Mouse (Mus musculus) CH12.LX (cell line): ENCODE measurements around the gene Dcun1d5. TPM values are rescaled to one million over a fixed set of nuclear protein-coding genes. Genes with fewer than 3 reads are reported as not detected.

Experiments used
- DNase-seq: peaks from one replicate; pipeline ENCODE4 v3.0.0-alpha.2; 2013; ENCODE audit errors: extremely low read depth
- H3K27ac ChIP-seq: 2 replicates; pipeline ENCODE4 v1.5.1; 2012; ENCODE audit warnings: low read depth, mild to moderate bottlenecking, control low read depth, moderate library complexity; ENCODE audit not compliant: insufficient read depth
- H3K27me3 ChIP-seq: replicated peaks from 2 replicates; pipeline ENCODE3; 2012; ENCODE audit warnings: inconsistent platforms
- H3K36me3 ChIP-seq, 2 experiments: replicated peaks in 1 of 2; 2 replicates each; pipeline versions ENCODE3 to v1.6.1; 2012; ENCODE audit warnings: inconsistent platforms in 1 of 2, low read length in 1 of 2, mild to moderate bottlenecking in 1 of 2, mixed read lengths in 1 of 2, moderate library complexity in 1 of 2; ENCODE audit not compliant: control insufficient read depth in 1 of 2, insufficient read depth in 1 of 2
- H3K4me1 ChIP-seq, 2 experiments: 2 replicates each; pipeline ENCODE4 v1.6.1; 2012; ENCODE audit warnings: inconsistent platforms in 1 of 2, moderate library complexity in 1 of 2; ENCODE audit not compliant: insufficient read depth in 2 of 2, control insufficient read depth in 1 of 2
- H3K4me2 ChIP-seq: 2 replicates; pipeline ENCODE4 v1.6.1; 2012; ENCODE audit warnings: low read depth, mild to moderate bottlenecking, control low read depth; ENCODE audit not compliant: poor library complexity, insufficient read depth, severe bottlenecking
- H3K4me3 ChIP-seq, 3 experiments: fragments of 150-350 bp in 1 of 3; sonication (generic) in 1 of 3; replicated peaks in 1 of 3; 2 replicates each; pipeline versions ENCODE3 to v1.5.1; 2011 to 2012; ENCODE audit warnings: low read depth in 2 of 3, low read length in 2 of 3, mild to moderate bottlenecking in 2 of 3, moderate library complexity in 2 of 3, control low read depth in 1 of 3, improper control_type of control experiment in 1 of 3, inconsistent platforms in 1 of 3, mixed read lengths in 1 of 3; ENCODE audit not compliant: poor library complexity in 1 of 3
- H3K79me2 ChIP-seq: replicated peaks from 2 replicates; pipeline ENCODE4 v1.6.1; 2012; ENCODE audit warnings: mild to moderate bottlenecking, moderate library complexity; ENCODE audit not compliant: control insufficient read depth, poor library complexity, insufficient read depth, severe bottlenecking; ENCODE audit errors: extremely low read depth
- H3K9ac ChIP-seq: 2 replicates; pipeline ENCODE4 v1.6.1; 2012; ENCODE audit warnings: low read depth, mild to moderate bottlenecking, control low read depth, moderate library complexity; ENCODE audit not compliant: insufficient read depth
- H3K9me3 ChIP-seq: replicated peaks from 2 replicates; pipeline ENCODE3; 2012; ENCODE audit warnings: low read length, inconsistent platforms, mixed read lengths
- BHLHE40 ChIP-seq: IDR thresholded peaks from 2 replicates; pipeline ENCODE4 v1.6.1; 2011; ENCODE audit warnings: mild to moderate bottlenecking, low read depth, low read length, improper control_type of control experiment
- CHD1 ChIP-seq: IDR thresholded peaks from 2 replicates; pipeline ENCODE4 v1.6.1; 2012; ENCODE audit warnings: low read depth, low read length, improper control_type of control experiment, inconsistent platforms
- CHD2 ChIP-seq: IDR thresholded peaks from 2 replicates; pipeline ENCODE4 v1.6.1; 2011; ENCODE audit warnings: low read length, improper control_type of control experiment
- CTCF ChIP-seq, 2 experiments: IDR thresholded peaks in 1 of 2; conservative IDR thresholded peaks in 1 of 2; 2 replicates each; pipeline ENCODE4 v1.5.1; 2011 to 2012; ENCODE audit warnings: low read depth in 2 of 2, low read length in 2 of 2, improper control_type of control experiment in 1 of 2, inconsistent platforms in 1 of 2, mild to moderate bottlenecking in 1 of 2, moderate library complexity in 1 of 2
- E2F4 ChIP-seq: IDR thresholded peaks from 2 replicates; pipeline ENCODE4 v1.6.1; 2011; ENCODE audit warnings: low read depth, low read length, improper control_type of control experiment; ENCODE audit not compliant: insufficient replicate concordance
- ELF1 ChIP-seq: IDR thresholded peaks from 2 replicates; pipeline ENCODE4 v1.6.1; 2014; ENCODE audit warnings: low read depth, mild to moderate bottlenecking, inconsistent platforms, low read length, improper control_type of control experiment
- ETS1 ChIP-seq: conservative IDR thresholded peaks from 2 replicates; pipeline ENCODE4 v1.6.1; 2012; ENCODE audit warnings: low read depth, mild to moderate bottlenecking, inconsistent platforms, low read length, improper control_type of control experiment, moderate library complexity
- GABPA ChIP-seq: IDR thresholded peaks from 2 replicates; pipeline ENCODE4 v1.6.1; 2012; ENCODE audit warnings: low read depth, low read length, improper control_type of control experiment, inconsistent platforms; ENCODE audit not compliant: insufficient replicate concordance
- HCFC1 ChIP-seq: IDR thresholded peaks from 2 replicates; pipeline ENCODE4 v1.6.1; 2012; ENCODE audit warnings: low read depth, mild to moderate bottlenecking, inconsistent platforms, low read length, improper control_type of control experiment
- IRF4 ChIP-seq: IDR thresholded peaks from 2 replicates; pipeline ENCODE4 v1.6.1; 2014; ENCODE audit warnings: low read depth, mild to moderate bottlenecking, inconsistent platforms, low read length, improper control_type of control experiment
- KAT2A ChIP-seq: IDR thresholded peaks from 2 replicates; pipeline ENCODE4 v1.6.1; 2012; ENCODE audit warnings: low read length, improper control_type of control experiment, inconsistent platforms; ENCODE audit not compliant: insufficient replicate concordance
- MAX ChIP-seq: IDR thresholded peaks from 2 replicates; pipeline ENCODE4 v1.6.1; 2011; ENCODE audit warnings: low read length, improper control_type of control experiment
- MAZ ChIP-seq: IDR thresholded peaks from 2 replicates; pipeline ENCODE4 v1.6.1; 2012; ENCODE audit warnings: low read depth, mild to moderate bottlenecking, inconsistent platforms, low read length, improper control_type of control experiment, moderate library complexity
- MEF2A ChIP-seq: IDR thresholded peaks from 2 replicates; pipeline ENCODE4 v1.6.1; 2014; ENCODE audit warnings: low read depth, mild to moderate bottlenecking, inconsistent platforms, low read length, improper control_type of control experiment, borderline replicate concordance
- MXI1 ChIP-seq: IDR thresholded peaks from 2 replicates; pipeline ENCODE4 v1.6.1; 2011; ENCODE audit warnings: mild to moderate bottlenecking, low read depth, low read length, improper control_type of control experiment
- MYC ChIP-seq: IDR thresholded peaks from 2 replicates; pipeline ENCODE4 v1.6.1; 2011; ENCODE audit warnings: low read depth, mild to moderate bottlenecking, improper control_type of control experiment, low read length
- NELFE ChIP-seq: IDR thresholded peaks from 2 replicates; pipeline ENCODE4 v1.6.1; 2011; ENCODE audit warnings: low read depth, low read length, improper control_type of control experiment
- NRF1 ChIP-seq: IDR thresholded peaks from 2 replicates; pipeline ENCODE4 v1.6.1; 2014; ENCODE audit warnings: low read depth, mild to moderate bottlenecking, inconsistent platforms, low read length, improper control_type of control experiment, moderate library complexity
- POLR2A ChIP-seq: IDR thresholded peaks from 2 replicates; pipeline ENCODE4 v1.6.1; 2011; ENCODE audit warnings: low read depth, mild to moderate bottlenecking, improper control_type of control experiment, low read length
- POLR2AphosphoS2 ChIP-seq: IDR thresholded peaks from 2 replicates; pipeline ENCODE4 v1.6.1; 2011; ENCODE audit warnings: low read depth, low read length, improper control_type of control experiment
- RAD21 ChIP-seq: IDR thresholded peaks from 2 replicates; pipeline ENCODE4 v1.6.1; 2011; ENCODE audit warnings: low read depth, mild to moderate bottlenecking, low read length, improper control_type of control experiment, moderate library complexity
- RCOR1 ChIP-seq: conservative IDR thresholded peaks from 2 replicates; pipeline ENCODE4 v1.6.1; 2012; ENCODE audit warnings: low read depth, mild to moderate bottlenecking, inconsistent platforms, low read length, improper control_type of control experiment
- SIN3A ChIP-seq: IDR thresholded peaks from 2 replicates; pipeline ENCODE4 v1.6.1; 2012; ENCODE audit warnings: low read length, improper control_type of control experiment, inconsistent platforms
- SMC3 ChIP-seq: IDR thresholded peaks from 2 replicates; pipeline ENCODE4 v1.6.1; 2011; ENCODE audit warnings: low read depth, low read length, improper control_type of control experiment
- TBP ChIP-seq: conservative IDR thresholded peaks from 2 replicates; pipeline ENCODE4 v1.6.1; 2011; ENCODE audit warnings: low read depth, low read length, improper control_type of control experiment
- TCF12 ChIP-seq: IDR thresholded peaks from 2 replicates; pipeline ENCODE4 v1.6.1; 2014; ENCODE audit warnings: low read depth, mild to moderate bottlenecking, inconsistent platforms, low read length, improper control_type of control experiment
- USF1 ChIP-seq: IDR thresholded peaks from 2 replicates; pipeline ENCODE4 v1.6.1; 2014; ENCODE audit warnings: low read depth, mild to moderate bottlenecking, inconsistent platforms, low read length, improper control_type of control experiment
- ZC3H11A ChIP-seq: IDR thresholded peaks from 2 replicates; pipeline ENCODE4 v1.6.1; 2012; ENCODE audit warnings: low read depth, mild to moderate bottlenecking, inconsistent platforms, low read length, improper control_type of control experiment
- ZKSCAN1 ChIP-seq: IDR thresholded peaks from 2 replicates; pipeline ENCODE4 v1.6.1; 2012; ENCODE audit warnings: low read depth, inconsistent platforms, low read length, improper control_type of control experiment, borderline replicate concordance
- ZMIZ1 ChIP-seq: IDR thresholded peaks from 2 replicates; pipeline ENCODE4 v1.6.1; 2012; ENCODE audit warnings: low read depth, mild to moderate bottlenecking, inconsistent platforms, low read length, improper control_type of control experiment
- ZNF384 ChIP-seq: IDR thresholded peaks from 2 replicates; pipeline ENCODE4 v1.6.1; 2012; ENCODE audit warnings: low read depth, low read length, improper control_type of control experiment, inconsistent platforms
- dilution Hi-C: fragments of 300-500 bp; cut with MboI; formaldehyde crosslinking; loops from 2 replicates; pipeline ENCODE4 v1.14.3; 2020; ENCODE audit warnings: low sequenced_read_pairs; ENCODE audit not compliant: extremely low pct_unique_long_range_greater_than_20kb, extremely low pct_ligation_motif_present
- in situ Hi-C: fragments of 300-500 bp; cut with MboI; formaldehyde crosslinking; loops from 3 replicates; pipeline ENCODE4 v1.14.3; 2019; ENCODE audit warnings: low sequenced_read_pairs, low pct_ligation_motif_present, low pct_unique_long_range_greater_than_20kb, mixed read lengths
- polyA plus RNA-seq: library from polyadenylated mRNA; unstranded; fragments of >175 nt; gene quantifications from 2 replicates; pipeline ENCODE4 v1.2.1, GENCODE M21; 2012; ENCODE audit warnings: low read depth; ENCODE audit not compliant: insufficient read length
- total RNA-seq, 2 experiments: library from RNA; depleted of rRNA; stranded (reverse); fragments of 300-350 nt in 1 of 2; fragments of >200 nt in 1 of 2; gene quantifications; 2 replicates each; pipeline ENCODE4 v1.2.3; 2012 to 2014

Gene Dcun1d5
- total RNA-seq (2012; rRNA removed) (72.6 and 102 TPM in 2 replicates), total RNA-seq (2014; rRNA removed) (246 and 288 TPM in 2 replicates), polyA plus RNA-seq (228 and 251 TPM in 2 replicates)

DNA sequence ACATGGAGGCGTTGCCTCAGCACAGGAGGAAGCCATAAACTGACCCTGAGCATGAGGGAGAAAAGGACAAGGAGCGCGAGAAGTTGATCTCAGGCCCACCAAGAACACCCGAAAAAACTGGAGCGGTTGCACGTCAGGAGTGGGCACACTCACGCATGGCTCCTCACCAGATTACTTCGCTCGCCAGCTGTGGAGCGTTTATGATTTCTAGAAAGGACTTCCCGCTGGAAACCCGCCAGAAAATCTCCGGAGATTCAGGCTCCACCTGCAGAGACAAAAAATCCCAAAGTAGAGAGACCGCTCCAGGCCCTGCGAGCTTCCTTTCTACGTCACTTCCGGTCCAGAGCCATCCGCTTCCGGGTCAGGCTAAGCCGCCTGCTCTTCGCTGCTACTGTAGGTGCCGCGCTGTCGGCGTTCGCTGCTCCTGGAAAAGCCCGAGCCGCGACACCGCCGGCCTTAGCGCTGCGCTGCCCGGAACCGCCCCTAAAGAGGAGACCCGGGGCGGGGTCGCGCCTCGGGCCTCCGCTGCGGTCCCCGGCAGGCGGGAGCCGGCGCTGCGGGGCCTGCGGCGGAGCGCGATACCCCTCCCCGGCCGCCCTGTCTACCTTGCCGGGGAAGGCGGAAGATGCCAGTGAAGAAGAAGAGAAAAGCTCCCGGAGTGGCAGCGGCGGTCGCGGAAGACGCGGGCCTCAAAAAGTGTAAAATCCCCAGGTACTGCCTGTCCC is at the start of gene Dcun1d5, which contains the start of gene Dync2h1:
Gene Dcun1d5, plus strand, starts transcription at position 349 of the 725 bp plus-strand sequence.
Gene Dync2h1, minus strand, starts transcription at position 275 of the 725 bp plus-strand sequence.
- DNase-seq, result peak; percentile 93
- Histone ChIP-seq H3K9me3 (no peaks in the 10 kb centered on the region), H3K4me1 (peaks cover 0 to 42% of the 10 kb centered on the region in 2 experiments; a peak in 3 of 4 replicates), H3K9ac (peak within 1 kb of the TSS; percentile 88), H3K79me2 (peaks cover 43% of the 10 kb centered on the region), H3K4me3 (peak within 1 kb of the TSS; percentile 66 to 98 (median 94)), H3K4me2 (peak within 1 kb of the TSS; percentile 95), H3K27ac (peak within 1 kb of the TSS; percentile 56), H3K36me3 (peaks cover 0 to 35% of the 10 kb centered on the region in 2 experiments), H3K27me3 (no peaks in the 10 kb centered on the region)
- in situ Hi-C loops, result no loop called here
- dilution Hi-C loops, result no loop called here
- TF ChIP-seq ELF1 (peak; percentile 91), POLR2AphosphoS2 (peak; percentile 68; the same call in 1 of the 2 replicates), CHD1 (no peak), MEF2A (peak; percentile 60; the same call in 1 of the 2 replicates), TCF12 (peak; percentile 78; the same call in 1 of the 2 replicates), ZKSCAN1 (no peak), SMC3 (no peak), HCFC1 (peak; percentile 89), ETS1 (peak; percentile 27; the same call in 1 of the 2 replicates), MAX (peak; percentile 55), NELFE (peak; percentile 83), SIN3A (peak; percentile 73), NRF1 (no peak; the same call in 1 of the 2 replicates), MAZ (0 out of 2 replicates have a peak, but pooled peaks have one; percentile 22), RCOR1 (0 out of 2 replicates have a peak, but pooled peaks have one; percentile 44), TBP (peak; percentile 88), MYC (peak; percentile 84), KAT2A (peak; percentile 85; the same call in 1 of the 2 replicates), RAD21 (no peak), CHD2 (peak; percentile 87), GABPA (no peak; the same call in 1 of the 2 replicates), CTCF (conservative IDR thresholded peaks at IDR 0.05 in 1 of 2, IDR thresholded peaks at IDR 0.05 in 1 of 2; ENCODE audit: low read depth in 2 of 2, low read length in 2 of 2) (no peak), IRF4 (no peak), E2F4 (no peak), ZNF384 (peak; percentile 58; the same call in 1 of the 2 replicates), POLR2A (peak; percentile 95), MXI1 (peak; percentile 79), USF1 (no peak), BHLHE40 (0 out of 2 replicates have a peak, but pooled peaks have one; percentile 21), ZMIZ1 (peak; percentile 83; the same call in 1 of the 2 replicates), ZC3H11A (no peak)
